Mouse (Mus musculus): ENCODE data around the gene Gabra4.

DNA sequence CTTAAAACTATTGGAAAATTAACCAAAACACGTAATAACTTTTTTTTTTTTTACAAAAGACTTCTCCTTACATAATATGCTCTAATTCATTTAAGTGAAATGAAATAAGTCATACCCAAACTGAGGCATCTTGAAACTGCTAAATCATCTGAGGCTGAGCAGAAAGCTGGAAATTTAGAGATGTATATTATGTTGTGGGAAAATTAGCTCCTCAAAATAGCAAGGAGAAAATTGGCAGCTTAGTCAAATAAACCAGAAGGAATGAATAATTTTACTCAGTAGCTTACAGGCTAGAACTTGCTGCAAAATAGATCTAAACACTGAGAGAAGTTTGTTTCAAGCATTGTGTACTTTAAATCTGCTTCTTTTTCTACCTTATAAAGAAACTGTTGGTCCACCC is 49.4 kb downstream of the Gabra4 start:
- TF ChIP-seq RAD21 (IDR thresholded peaks at IDR 0.05; ENCODE audit: low read depth, low read length) (no peak), CTCF (conservative IDR thresholded peaks at IDR 0.05 in 1 of 2, IDR thresholded peaks at IDR 0.05 in 1 of 2; ENCODE audit: low read depth in 2 of 2, low read length in 2 of 2) (no peak), POLR2A (IDR thresholded peaks at IDR 0.05; ENCODE audit: low read depth, low read length) (no peak), EP300 (IDR thresholded peaks at IDR 0.05; ENCODE audit: low read length) (no peak), MAX (IDR thresholded peaks at IDR 0.05; ENCODE audit: low read length) (no peak), IRF4 (IDR thresholded peaks at IDR 0.05; ENCODE audit: low read depth, low read length) (no peak)

All from CH12.LX (cell line).